Mouse (Mus musculus): Measurements from ENCODE around the gene Kif13a.

- TF ChIP-seq POLR2A (IDR thresholded peaks at IDR 0.05; ENCODE audit: borderline replicate concordance, control insufficient read depth, low read depth, low read length) (no peak), CTCF (IDR thresholded peaks at IDR 0.05; ENCODE audit: control insufficient read depth, insufficient read depth, low read length) (no peak)
These were observed 164.3 kb downstream of the Kif13a start for GRCm38 (mm10) chr13:46765361-46765760.

Measured in bone marrow, adult 2 months (tissue).